Mouse (Mus musculus) heart, adult 2 months (tissue): ENCODE measurements around the gene Fryl.

Source experiments
- CTCF ChIP-seq: fragments of 200-600 bp; IDR thresholded peaks from 2 replicates; pipeline ENCODE4 v1.8.1; 2022; ENCODE audit warnings: antibody characterized with exemption, mild to moderate bottlenecking, moderate library complexity
- EP300 ChIP-seq: fragments of 200-500 bp; IDR thresholded peaks from 2 replicates; pipeline ENCODE4 v1.6.1; 2011; ENCODE audit warnings: low read depth, low read length, control low read depth; ENCODE audit not compliant: insufficient read depth
- POLR2A ChIP-seq: fragments of 200-500 bp; IDR thresholded peaks from 2 replicates; pipeline ENCODE4 v1.6.1; 2011; ENCODE audit warnings: mild to moderate bottlenecking, low read depth, low read length, control low read depth; ENCODE audit not compliant: insufficient read depth

DNA sequence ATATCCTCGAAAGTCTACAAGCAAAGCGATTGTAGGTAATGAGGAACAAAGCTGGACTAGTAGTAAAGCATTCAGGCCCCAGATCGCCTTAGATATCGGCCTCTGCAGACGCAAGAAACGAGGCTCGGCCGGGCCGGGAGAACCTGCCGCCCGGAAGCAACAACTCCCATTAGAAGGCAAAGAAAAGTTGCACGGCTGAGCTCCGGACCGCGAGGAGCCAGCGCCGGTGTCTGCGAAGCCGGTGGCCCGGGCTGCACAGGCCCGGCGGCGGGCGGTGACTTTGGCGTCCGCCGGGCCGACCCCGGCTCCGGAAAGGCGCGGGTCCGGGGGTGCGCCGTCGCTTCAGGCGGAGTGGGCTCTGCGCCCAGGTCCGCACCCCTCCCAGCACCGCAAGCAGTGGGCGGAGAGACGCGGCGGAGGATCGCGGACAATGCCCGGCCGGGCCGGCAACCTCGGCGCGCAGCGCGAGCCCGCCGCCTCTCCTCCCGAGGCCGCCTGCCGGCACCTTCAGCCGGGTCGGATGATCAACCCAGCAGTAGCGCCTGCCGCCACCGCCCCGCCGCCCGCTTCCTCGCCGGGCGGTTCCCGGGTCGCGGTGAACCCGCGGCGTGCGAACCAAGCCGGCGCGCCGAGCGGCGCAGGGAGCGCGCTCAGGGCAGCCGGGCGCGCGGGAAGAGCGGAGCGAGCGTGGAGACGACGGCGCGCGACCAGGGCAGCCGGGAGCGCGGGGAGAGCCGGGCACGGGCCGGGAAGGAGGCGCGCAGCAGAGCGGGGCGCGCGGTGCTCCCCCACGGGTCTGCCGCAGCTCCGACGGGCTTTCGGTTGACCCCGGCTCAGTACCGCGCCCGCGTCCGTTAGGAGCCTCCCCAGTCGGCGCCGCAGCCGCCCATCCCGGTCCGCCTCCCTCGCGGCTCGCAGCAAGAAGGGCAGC is 833 bp downstream of the Fryl start:
- TF ChIP-seq CTCF (peak; percentile 29), EP300 (no peak), POLR2A (no peak)
